Mouse (Mus musculus) kidney, embryonic 15.5 days (tissue): Measurements from ENCODE around the gene Rad21l. TPM values are rescaled to one million over a fixed set of nuclear protein-coding genes. Genes with fewer than 3 reads are reported as not detected.
"Not testable (repeated sequence)": the region's sequence is repeated elsewhere in the genome, so short reads cannot be mapped to it uniquely, and the experiment has no call there.

Source experiments
- ATAC-seq: fragments of 200-750 bp; cut with Nextera tagmentation; replicated peaks from 2 replicates; pipeline ENCODE4 v1.8.0; 2017; ENCODE audit warnings: moderate TSS enrichment; ENCODE audit not compliant: low FRiP score
- H3K27ac ChIP-seq: fragments of 300-500 bp; sonication (generic); 2 replicates; pipeline ENCODE4 v1.5.1; 2015; ENCODE audit warnings: mild to moderate bottlenecking, inconsistent platforms
- H3K27me3 ChIP-seq: fragments of 300-500 bp; sonication (generic); 2 replicates; pipeline ENCODE4 v1.6.1; 2015; ENCODE audit warnings: inconsistent platforms
- H3K36me3 ChIP-seq: fragments of 300-500 bp; sonication (generic); 2 replicates; pipeline ENCODE4 v1.6.1; 2015; ENCODE audit warnings: inconsistent platforms
- H3K4me1 ChIP-seq: fragments of 300-500 bp; sonication (generic); 2 replicates; pipeline ENCODE4 v1.6.1; 2015; ENCODE audit warnings: inconsistent platforms
- H3K4me2 ChIP-seq: fragments of 300-500 bp; sonication (generic); 2 replicates; pipeline ENCODE4 v1.6.1; 2015; ENCODE audit warnings: moderate library complexity, mild to moderate bottlenecking, inconsistent platforms
- H3K4me3 ChIP-seq: fragments of 300-500 bp; sonication (generic); replicated peaks from 2 replicates; pipeline ENCODE4 v1.5.1; 2015; ENCODE audit warnings: mild to moderate bottlenecking, inconsistent platforms
- H3K9ac ChIP-seq: fragments of 300-500 bp; sonication (generic); 2 replicates; pipeline ENCODE4 v1.6.1; 2015; ENCODE audit warnings: mild to moderate bottlenecking, inconsistent platforms
- H3K9me3 ChIP-seq: fragments of 300-500 bp; sonication (generic); replicated peaks from 2 replicates; pipeline ENCODE4 v1.6.1; 2016; ENCODE audit warnings: inconsistent platforms
- WGBS: fragments of 180-500 bp; shearing (Covaris S2); methylation state at CpG from one replicate; pipeline ENCODE4 v1.1.7; 2015; ENCODE audit warnings: mixed read lengths; 5-methylcytosine and 5-hydroxymethylcytosine counted together
- polyA plus RNA-seq: library from polyadenylated mRNA; unstranded; fragments of >200 nt; fragmentation: Nextera tagmentation; extraction: Ambion mirVana; gene quantifications from 2 replicates; pipeline ENCODE4 v1.2.1, GENCODE M21; 2015

The Rad21l gene
- polyA plus RNA-seq, 1 experiment from 2014 or later = not detected

- Histone ChIP-seq H3K9me3 (no peaks in the 10 kb centered on the region), H3K27ac (no peak overlapping the region), H3K4me1 (0 out of 2 replicates have a peak, but pooled peaks cover 2% of the 10 kb centered on the region), H3K27me3 (no peaks in the 10 kb centered on the region), H3K4me3 (no peak overlapping the region), H3K9ac (no peak overlapping the region), H3K4me2 (no peak overlapping the region), H3K36me3 (no peaks in the 10 kb centered on the region)
- no peak for ATAC-seq
- WGBS = 44% methylated on average over 3 of the region's 3 CpGs
Observed at GRCm38 (mm10) chr2:151623776-151624175, 44.6 kb downstream of the Rad21l start.

- H3K9ac ChIP-seq = no peak overlapping the region
- H3K27me3 ChIP-seq = no peaks in the 10 kb centered on the region
- WGBS = 40% methylated on average over 6 of the region's 6 CpGs
- ATAC-seq = peak; percentile 66
- peaks cover 7% of the 10 kb centered on the region for H3K4me1 ChIP-seq
- no peaks in the 10 kb centered on the region for H3K36me3 ChIP-seq
- no peak overlapping the region for H3K4me3 ChIP-seq
- no peaks in the 10 kb centered on the region for H3K9me3 ChIP-seq
- no peak overlapping the region for H3K27ac ChIP-seq
- no peak overlapping the region for H3K4me2 ChIP-seq
Observed at GRCm38 (mm10) chr2:151616551-151617329, 51.6 kb downstream of the Rad21l start.

- H3K27me3 ChIP-seq, H3K36me3 ChIP-seq, H3K4me1 ChIP-seq, H3K4me3 ChIP-seq, ATAC-seq, H3K27ac ChIP-seq, H3K4me2 ChIP-seq, H3K9me3 ChIP-seq, H3K9ac ChIP-seq: not testable (repeated sequence)
- whole genome bisulfite sequencing = 84% methylated on average over 6 of the region's 8 CpGs
Observed at GRCm38 (mm10) chr2:151615779-151616178, 52.6 kb downstream of the Rad21l start.

- H3K4me3 ChIP-seq = no peak overlapping the region
- 22% methylated on average over 3 of the region's 3 CpGs for WGBS
- no peaks in the 10 kb centered on the region for H3K9me3 ChIP-seq
- no peak overlapping the region for H3K4me2 ChIP-seq
- peak; percentile 89 for ATAC-seq
- peaks cover 14% of the 10 kb centered on the region for H3K4me1 ChIP-seq
- H3K9ac ChIP-seq = no peak overlapping the region
- peak overlapping the region; percentile 4; the same call in 1 of the 2 replicates for H3K27ac ChIP-seq
- H3K27me3 ChIP-seq = no peaks in the 10 kb centered on the region
- no peaks in the 10 kb centered on the region for H3K36me3 ChIP-seq
Observed at GRCm38 (mm10) chr2:151609974-151610373, 58.4 kb downstream of the Rad21l start.

- no peak overlapping the region for H3K4me2 ChIP-seq
- H3K4me3 ChIP-seq = no peak overlapping the region
- no peak for ATAC-seq
- H3K36me3 ChIP-seq = no peaks in the 10 kb centered on the region
- peaks cover 16% of the 10 kb centered on the region for H3K4me1 ChIP-seq
- no peak overlapping the region for H3K9ac ChIP-seq
- no peak overlapping the region for H3K27ac ChIP-seq
- H3K27me3 ChIP-seq = no peaks in the 10 kb centered on the region
- 79% methylated on average over 1 of the region's 1 CpGs for WGBS
- no peaks in the 10 kb centered on the region for H3K9me3 ChIP-seq
Observed at GRCm38 (mm10) chr2:151608435-151608834, 59.9 kb downstream of the Rad21l start.

- no peak overlapping the region for H3K9ac ChIP-seq
- H3K4me3 ChIP-seq = no peak overlapping the region
- H3K4me1 ChIP-seq = peaks cover 17% of the 10 kb centered on the region
- ATAC-seq = no peak
- H3K4me2 ChIP-seq = no peak overlapping the region
- 46% methylated on average over 11 of the region's 11 CpGs for WGBS
- no peaks in the 10 kb centered on the region for H3K9me3 ChIP-seq
- H3K27me3 ChIP-seq = no peaks in the 10 kb centered on the region
- H3K36me3 ChIP-seq = no peaks in the 10 kb centered on the region
- no peak overlapping the region for H3K27ac ChIP-seq
Observed at GRCm38 (mm10) chr2:151605437-151605987, 62.8 kb downstream of the Rad21l start.

GRCm38 (mm10) chr2:151603630-151604029 is 64.7 kb downstream of the Rad21l start:
- H3K4me1 ChIP-seq = peaks cover 11% of the 10 kb centered on the region; the same call in 1 of the 2 replicates
- H3K9ac ChIP-seq = no peak overlapping the region
- H3K4me3 ChIP-seq = no peak overlapping the region
- 24% methylated on average over 4 of the region's 4 CpGs for WGBS
- 0 out of 2 replicates have a peak, but pooled peaks have one; percentile 23 for ATAC-seq
- H3K27me3 ChIP-seq = no peaks in the 10 kb centered on the region; the same call in 1 of the 2 replicates
- no peaks in the 10 kb centered on the region for H3K36me3 ChIP-seq
- no peak overlapping the region for H3K27ac ChIP-seq
- H3K9me3 ChIP-seq = no peaks in the 10 kb centered on the region
- no peak overlapping the region for H3K4me2 ChIP-seq

GRCm38 (mm10) chr2:151602106-151602505 is 66.2 kb downstream of the Rad21l start:
- no peak overlapping the region for H3K4me2 ChIP-seq
- H3K9me3 ChIP-seq = no peaks in the 10 kb centered on the region
- no peak overlapping the region for H3K27ac ChIP-seq
- no peak overlapping the region for H3K4me3 ChIP-seq
- H3K4me1 ChIP-seq = peaks cover 11% of the 10 kb centered on the region; the same call in 1 of the 2 replicates
- no peaks in the 10 kb centered on the region; the same call in 1 of the 2 replicates for H3K27me3 ChIP-seq
- no peak overlapping the region for H3K9ac ChIP-seq
- 72% methylated on average over 4 of the region's 4 CpGs for WGBS
- no peak for ATAC-seq
- H3K36me3 ChIP-seq = no peaks in the 10 kb centered on the region

- peaks cover 8% of the 10 kb centered on the region; the same call in 1 of the 2 replicates for H3K4me1 ChIP-seq
- no peak for ATAC-seq
- H3K4me2 ChIP-seq = no peak overlapping the region
- no peak overlapping the region for H3K4me3 ChIP-seq
- H3K27me3 ChIP-seq = no peaks in the 10 kb centered on the region; the same call in 1 of the 2 replicates
- H3K27ac ChIP-seq = no peak overlapping the region
- H3K9ac ChIP-seq = no peak overlapping the region
- WGBS = 69% methylated on average over 2 of the region's 2 CpGs
- H3K9me3 ChIP-seq = no peaks in the 10 kb centered on the region
- H3K36me3 ChIP-seq = no peaks in the 10 kb centered on the region
Observed at GRCm38 (mm10) chr2:151598068-151598467, 70.3 kb downstream of the Rad21l start.

Other genes with a start within 250 kb of the Rad21l start
- gene 4921509C19Rik, start 192.4 kb downstream of the Rad21l start, polyA plus RNA-seq = not detected in 2 replicates
- 248 TPM in 2 replicates for gene Nsfl1c, start 174.4 kb downstream of the Rad21l start, polyA plus RNA-seq
- 707 and 718 TPM in 2 replicates for gene Fkbp1a, start 126.0 kb downstream of the Rad21l start, polyA plus RNA-seq
- 1.4 and 2.2 TPM in 2 replicates for gene Sdcbp2, start 95.9 kb downstream of the Rad21l start, polyA plus RNA-seq
- 0.59 and 0.95 TPM in 2 replicates for gene Snph, start 35.9 kb downstream of the Rad21l start, polyA plus RNA-seq
- gene Tmem74b, start 33.5 kb upstream of the Rad21l start, polyA plus RNA-seq = 0.95 and 1.5 TPM in 2 replicates
- 42.2 and 43.0 TPM in 2 replicates for gene Psmf1, start 75.7 kb upstream of the Rad21l start, polyA plus RNA-seq
- gene Rspo4, start 174.4 kb upstream of the Rad21l start, polyA plus RNA-seq = 0.06 TPM in 1 of 2 replicates, not detected in the other
- gene Angpt4, start 242.7 kb upstream of the Rad21l start, polyA plus RNA-seq = 2.1 and 2.7 TPM in 2 replicates